Mouse (Mus musculus) limb, embryonic 12.5 days (tissue): ENCODE results near the gene Stard13. TPM values are rescaled to one million over a fixed set of nuclear protein-coding genes. Genes with fewer than 3 reads are reported as not detected.

Experiments
- ATAC-seq: fragments of 200-750 bp; cut with Nextera tagmentation; 2 replicates; pipeline ENCODE4 v1.8.0; 2017; ENCODE audit warnings: low read depth, moderate TSS enrichment; ENCODE audit not compliant: insufficient number of reproducible peaks, insufficient read depth, low FRiP score, low TSS enrichment
- H3K27ac ChIP-seq: fragments of 300-500 bp; sonication (generic); 2 replicates; pipeline ENCODE4 v1.5.1; 2016; ENCODE audit warnings: mild to moderate bottlenecking, moderate library complexity
- H3K27me3 ChIP-seq: fragments of 300-500 bp; sonication (generic); 2 replicates; pipeline ENCODE4 v1.6.1; 2016; ENCODE audit warnings: mild to moderate bottlenecking, moderate library complexity
- H3K36me3 ChIP-seq: fragments of 300-500 bp; sonication (generic); 2 replicates; pipeline ENCODE4 v1.6.1; 2016; ENCODE audit warnings: mild to moderate bottlenecking, moderate library complexity
- H3K4me1 ChIP-seq: fragments of 300-500 bp; sonication (generic); replicated peaks from 2 replicates; pipeline ENCODE4 v1.6.1; 2016
- H3K4me2 ChIP-seq: fragments of 300-500 bp; sonication (generic); 2 replicates; pipeline ENCODE4 v1.6.1; 2016; ENCODE audit warnings: mild to moderate bottlenecking, moderate library complexity
- H3K4me3 ChIP-seq: fragments of 300-500 bp; sonication (generic); replicated peaks from 2 replicates; pipeline ENCODE4 v1.5.1; 2016; ENCODE audit warnings: mild to moderate bottlenecking
- H3K9ac ChIP-seq: fragments of 300-500 bp; sonication (generic); replicated peaks from 2 replicates; pipeline ENCODE4 v1.6.1; 2016; ENCODE audit warnings: mild to moderate bottlenecking, moderate library complexity
- H3K9me3 ChIP-seq: fragments of 300-500 bp; sonication (generic); 2 replicates; pipeline ENCODE4 v1.6.1; 2016; ENCODE audit warnings: mild to moderate bottlenecking, moderate library complexity
- WGBS: fragments of 180-500 bp; shearing (Covaris S2); methylation state at CpG from one replicate; pipeline ENCODE4 v1.1.7; 2016; 5-methylcytosine and 5-hydroxymethylcytosine counted together
- polyA plus RNA-seq: library from polyadenylated mRNA; unstranded; fragments of >200 nt; fragmentation: Nextera tagmentation; extraction: Ambion mirVana; gene quantifications from 2 replicates; pipeline ENCODE4 v1.2.1, GENCODE M21; 2016

Gene Stard13
- polyA plus RNA-seq, 1 experiment from 2014 or later = 7.9 TPM

DNA sequence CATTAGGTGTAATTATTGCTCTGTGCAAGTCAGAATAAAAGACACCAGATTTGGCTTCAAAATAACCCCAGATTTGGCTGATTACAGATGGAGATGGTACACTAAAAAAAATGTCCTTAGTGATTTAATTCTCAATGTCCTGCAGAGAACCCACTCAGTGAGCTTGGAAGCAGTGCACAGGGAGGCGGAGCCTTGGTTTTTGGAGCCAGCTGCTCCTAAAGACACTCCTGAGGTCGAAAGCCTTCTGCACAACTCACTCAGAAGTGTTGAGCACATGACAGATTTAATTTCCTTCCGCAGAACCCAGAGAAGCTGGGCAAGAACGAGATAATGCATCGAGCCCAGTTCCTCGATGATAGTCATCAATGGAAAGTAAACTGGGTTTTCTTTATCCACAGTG, 162.2 kb downstream of the Stard13 start:
- Histone ChIP-seq H3K27ac (peak overlapping the region; percentile 64), H3K9me3 (no peaks in the 10 kb centered on the region), H3K4me3 (no peak overlapping the region), H3K36me3 (no peaks in the 10 kb centered on the region), H3K27me3 (no peaks in the 10 kb centered on the region), H3K4me2 (no peak overlapping the region), H3K4me1 (peaks cover 35% of the 10 kb centered on the region), H3K9ac (no peak overlapping the region)
- ATAC-seq = no peak
- WGBS = 48% methylated on average over 6 of the region's 6 CpGs

DNA sequence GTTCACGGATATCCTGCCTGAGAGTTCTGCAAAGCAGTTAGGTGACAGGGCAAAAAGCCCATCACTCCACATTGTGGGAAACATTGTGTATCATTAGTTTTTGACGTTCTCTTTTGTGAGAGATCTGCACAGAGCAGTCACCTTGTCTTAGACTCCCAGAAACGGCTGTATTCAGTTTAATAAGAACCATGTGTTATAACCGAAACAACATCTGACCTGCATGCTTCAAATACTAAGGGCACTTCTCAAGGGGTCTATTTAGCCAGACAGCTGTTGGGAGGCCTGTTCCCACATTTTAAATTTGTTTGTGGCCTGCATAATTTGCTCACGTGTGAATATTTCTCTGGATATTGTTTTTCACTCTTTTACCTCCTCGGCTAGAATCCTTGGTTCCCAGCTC, 162.7 kb downstream of the Stard13 start:
- Histone ChIP-seq H3K9ac (no peak overlapping the region), H3K4me2 (no peak overlapping the region), H3K4me3 (no peak overlapping the region), H3K27me3 (no peaks in the 10 kb centered on the region), H3K9me3 (no peaks in the 10 kb centered on the region), H3K4me1 (peaks cover 35% of the 10 kb centered on the region), H3K36me3 (no peaks in the 10 kb centered on the region), H3K27ac (peak overlapping the region; percentile 64)
- peak; percentile 87 for ATAC-seq
- 16% methylated on average over 6 of the region's 6 CpGs for WGBS

DNA sequence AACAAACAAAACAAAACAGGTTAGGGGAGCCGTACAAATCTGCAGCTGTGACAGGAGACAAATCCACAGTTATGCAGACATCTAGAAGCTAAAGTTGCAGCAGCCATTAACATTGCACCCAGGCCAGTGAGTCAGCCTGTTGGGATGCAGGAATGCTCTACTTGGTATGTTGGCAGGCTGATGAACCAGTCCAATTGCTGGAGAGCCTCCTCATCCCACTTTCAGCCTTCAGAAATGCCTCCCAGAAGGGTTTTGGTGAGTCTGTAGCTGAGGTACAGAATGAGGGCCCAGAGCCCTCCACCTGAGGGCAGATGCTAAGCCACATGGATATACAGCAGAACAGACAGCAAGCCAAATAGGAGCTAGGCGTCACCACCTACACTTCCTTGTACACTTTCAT, 164.1 kb downstream of the Stard13 start:
- Histone ChIP-seq H3K4me3 (no peak overlapping the region), H3K9me3 (no peaks in the 10 kb centered on the region), H3K4me1 (peaks cover 37% of the 10 kb centered on the region), H3K27ac (peak overlapping the region; percentile 64; the same call in 1 of the 2 replicates), H3K4me2 (no peak overlapping the region), H3K27me3 (no peaks in the 10 kb centered on the region), H3K36me3 (no peaks in the 10 kb centered on the region), H3K9ac (no peak overlapping the region)
- ATAC-seq = no peak
- WGBS = 83% methylated on average over 2 of the region's 2 CpGs

DNA sequence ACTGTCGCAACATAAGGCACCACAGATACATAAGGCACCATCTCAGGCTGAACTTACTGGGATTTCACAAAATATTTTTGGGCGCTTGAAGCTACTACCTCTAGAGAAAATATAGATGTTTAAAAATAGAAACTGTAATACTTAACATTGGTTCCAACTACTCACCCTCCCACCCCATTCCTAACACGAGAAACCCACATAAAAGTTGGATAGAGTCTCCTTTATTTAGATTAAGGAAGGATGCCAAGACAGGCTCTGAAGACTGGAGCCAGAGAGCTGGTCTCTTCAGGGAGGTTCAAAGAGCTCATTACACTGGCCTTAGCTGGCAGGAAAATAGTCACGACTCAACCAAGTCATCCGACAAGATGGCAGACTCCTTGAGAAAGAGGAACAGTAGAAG, 167.6 kb downstream of the Stard13 start:
- peaks cover 23% of the 10 kb centered on the region for H3K36me3 ChIP-seq
- H3K27ac ChIP-seq = 0 out of 2 replicates have a peak overlapping the region, but pooled peaks have one; percentile 4
- no peak for ATAC-seq
- H3K27me3 ChIP-seq = no peaks in the 10 kb centered on the region
- H3K4me3 ChIP-seq = no peak overlapping the region
- peaks cover 8% of the 10 kb centered on the region for H3K9me3 ChIP-seq
- H3K9ac ChIP-seq = no peak overlapping the region
- peaks cover 18% of the 10 kb centered on the region for H3K4me1 ChIP-seq
- 86% methylated on average over 5 of the region's 5 CpGs for WGBS
- no peak overlapping the region for H3K4me2 ChIP-seq

DNA sequence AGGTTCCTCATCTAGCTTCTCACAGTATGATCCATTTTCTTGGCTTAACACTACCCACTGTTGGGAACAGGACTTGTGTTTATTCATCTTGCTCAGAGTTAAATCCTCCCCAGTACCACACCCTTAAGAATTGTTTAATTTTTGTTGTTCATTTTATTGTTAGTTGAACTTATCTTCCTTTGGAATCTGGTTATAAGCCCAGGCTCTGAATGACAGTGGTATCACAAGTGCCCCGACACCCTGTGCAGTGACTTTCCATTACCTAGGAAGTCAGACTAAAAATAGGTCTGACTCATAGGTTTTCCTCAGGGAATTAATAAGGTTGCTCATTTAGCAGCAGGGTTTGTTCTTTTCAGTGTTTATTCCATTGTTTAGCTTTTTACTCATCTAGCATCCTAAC, 168.4 kb downstream of the Stard13 start:
- peaks cover 23% of the 10 kb centered on the region for H3K36me3 ChIP-seq
- H3K27ac ChIP-seq = no peak overlapping the region
- peaks cover 8% of the 10 kb centered on the region for H3K9me3 ChIP-seq
- no peak overlapping the region for H3K4me2 ChIP-seq
- no peak overlapping the region for H3K4me3 ChIP-seq
- no peaks in the 10 kb centered on the region for H3K27me3 ChIP-seq
- peaks cover 17% of the 10 kb centered on the region for H3K4me1 ChIP-seq
- WGBS = 88% methylated on average over 1 of the region's 1 CpGs
- H3K9ac ChIP-seq = no peak overlapping the region
- no peak for ATAC-seq

DNA sequence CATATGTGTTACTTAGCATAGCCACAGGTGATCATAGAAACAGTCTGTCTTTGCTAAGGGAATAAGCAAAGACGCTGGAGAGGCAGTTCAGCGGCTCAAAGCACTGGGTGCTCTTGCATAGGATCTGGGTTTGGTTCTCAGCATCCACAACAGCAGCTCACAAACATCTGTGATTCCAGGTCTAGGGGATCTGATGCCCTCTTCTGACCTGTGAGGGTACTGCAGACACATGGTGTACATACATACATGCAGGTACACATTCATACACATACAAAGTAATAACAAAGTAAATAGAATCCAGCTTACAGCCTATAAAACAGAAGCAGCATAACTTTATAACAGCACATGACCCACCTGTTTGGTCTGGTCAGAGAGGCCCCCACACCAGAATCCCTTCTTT, 171.7 kb downstream of the Stard13 start:
- no peak overlapping the region for H3K4me3 ChIP-seq
- ATAC-seq = no peak
- H3K27ac ChIP-seq = no peak overlapping the region
- no peaks in the 10 kb centered on the region for H3K27me3 ChIP-seq
- no peak overlapping the region for H3K9ac ChIP-seq
- peaks cover 30% of the 10 kb centered on the region for H3K36me3 ChIP-seq
- H3K4me2 ChIP-seq = no peak overlapping the region
- peaks cover 19% of the 10 kb centered on the region for H3K4me1 ChIP-seq
- 97% methylated on average over 2 of the region's 2 CpGs for WGBS
- peaks cover 8% of the 10 kb centered on the region for H3K9me3 ChIP-seq

DNA sequence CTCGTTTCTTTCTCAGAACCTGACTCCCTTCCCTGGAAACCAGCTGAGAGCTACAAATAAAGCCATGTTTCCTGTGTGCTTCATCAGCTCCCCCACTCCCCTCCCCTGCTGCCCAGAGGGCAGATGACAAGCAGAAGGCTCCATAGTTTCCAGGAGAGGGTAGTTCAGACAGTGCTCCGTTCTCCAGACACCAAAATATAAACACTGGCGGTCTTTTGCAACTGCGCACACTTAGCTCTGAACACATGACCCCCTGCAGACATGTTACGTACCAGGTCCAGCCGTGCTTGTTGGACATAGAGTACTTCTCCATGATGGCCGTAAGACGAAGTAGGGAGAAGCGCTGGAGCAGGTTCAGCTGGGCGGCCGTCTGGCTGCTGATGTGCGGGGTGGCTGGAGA, 173.2 kb downstream of the Stard13 start:
- H3K4me1 ChIP-seq = peaks cover 30% of the 10 kb centered on the region
- peak overlapping the region; percentile 18; the same call in 1 of the 2 replicates for H3K9ac ChIP-seq
- H3K4me3 ChIP-seq = no peak overlapping the region
- peaks cover 8% of the 10 kb centered on the region for H3K9me3 ChIP-seq
- no peak for ATAC-seq
- no peaks in the 10 kb centered on the region for H3K27me3 ChIP-seq
- H3K36me3 ChIP-seq = peaks cover 30% of the 10 kb centered on the region
- peak overlapping the region; percentile 56 for H3K27ac ChIP-seq
- 41% methylated on average over 12 of the region's 12 CpGs for WGBS
- no peak overlapping the region for H3K4me2 ChIP-seq

DNA sequence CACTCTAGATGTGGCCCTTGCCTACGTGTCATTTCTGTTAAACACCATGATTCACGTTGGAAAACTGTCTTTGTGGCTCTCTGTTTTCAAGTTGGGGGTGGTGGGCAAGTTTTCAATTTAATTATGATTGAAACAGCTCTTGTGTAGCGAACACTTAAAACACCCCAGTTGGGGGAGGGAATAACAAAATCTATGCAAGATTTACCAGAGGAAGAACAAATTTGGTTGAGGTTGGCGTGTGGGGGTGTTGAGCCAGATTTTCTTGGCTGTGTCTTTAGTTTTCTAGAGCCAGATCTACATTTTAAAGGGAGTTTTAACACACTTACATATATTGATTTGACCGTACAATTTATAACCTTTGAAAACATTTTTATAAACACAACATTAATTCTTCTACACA, 173.9 kb downstream of the Stard13 start:
- Histone ChIP-seq H3K9ac (no peak overlapping the region), H3K4me2 (no peak overlapping the region), H3K27ac (no peak overlapping the region), H3K4me3 (no peak overlapping the region), H3K9me3 (peaks cover 8% of the 10 kb centered on the region), H3K36me3 (peaks cover 30% of the 10 kb centered on the region), H3K4me1 (peaks cover 33% of the 10 kb centered on the region), H3K27me3 (no peaks in the 10 kb centered on the region)
- WGBS = 77% methylated on average over 5 of the region's 5 CpGs
- no peak for ATAC-seq

DNA sequence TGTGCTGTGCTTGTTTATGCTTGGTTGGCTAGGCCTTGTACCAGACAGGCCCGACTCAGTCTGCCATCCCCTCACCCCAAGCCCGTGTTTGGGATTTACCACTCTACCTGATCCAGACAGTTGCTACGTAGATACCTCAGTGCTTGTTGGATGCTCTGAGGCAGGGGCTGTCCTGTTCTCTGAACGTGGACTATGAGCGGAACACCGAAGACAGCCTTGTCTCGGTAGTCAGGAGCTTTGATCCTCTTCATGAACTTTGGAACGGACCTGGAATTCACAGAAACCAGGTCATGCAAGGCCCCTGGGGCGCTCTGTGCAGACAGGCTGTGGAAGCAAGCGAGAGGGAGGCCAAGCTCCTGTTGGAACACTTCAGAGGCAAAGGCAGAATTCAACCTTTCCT, 174.3 kb downstream of the Stard13 start:
- Histone ChIP-seq H3K4me3 (no peak overlapping the region), H3K36me3 (peaks cover 30% of the 10 kb centered on the region), H3K9me3 (peaks cover 8% of the 10 kb centered on the region), H3K4me2 (no peak overlapping the region), H3K9ac (no peak overlapping the region), H3K4me1 (peaks cover 33% of the 10 kb centered on the region), H3K27ac (no peak overlapping the region), H3K27me3 (no peaks in the 10 kb centered on the region)
- WGBS = 84% methylated on average over 10 of the region's 10 CpGs
- no peak for ATAC-seq

DNA sequence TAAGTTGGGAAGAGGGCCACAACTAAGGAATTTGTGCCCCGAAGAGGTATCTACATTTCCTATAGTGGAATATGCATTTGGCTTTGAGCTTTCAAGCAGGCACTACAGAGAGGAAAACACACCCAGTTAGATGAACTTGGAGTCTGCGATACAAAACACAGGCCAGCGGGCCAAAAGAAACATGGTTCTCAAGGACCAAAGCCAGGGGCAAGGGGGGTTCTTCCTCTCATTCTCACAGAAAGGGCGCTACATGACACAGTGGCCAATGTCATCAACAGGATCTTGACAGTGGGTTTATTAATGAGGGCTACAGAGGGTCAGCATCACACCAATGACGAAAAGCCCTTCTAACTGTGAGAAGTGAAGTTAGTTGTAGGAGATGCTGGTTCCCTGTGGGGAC, 175.9 kb downstream of the Stard13 start:
- Histone ChIP-seq H3K4me1 (peaks cover 38% of the 10 kb centered on the region), H3K27ac (no peak overlapping the region), H3K36me3 (peaks cover 22% of the 10 kb centered on the region), H3K27me3 (no peaks in the 10 kb centered on the region), H3K4me2 (no peak overlapping the region), H3K9me3 (peaks cover 8% of the 10 kb centered on the region), H3K9ac (no peak overlapping the region), H3K4me3 (no peak overlapping the region)
- ATAC-seq = no peak
- 92% methylated on average over 5 of the region's 5 CpGs for WGBS

DNA sequence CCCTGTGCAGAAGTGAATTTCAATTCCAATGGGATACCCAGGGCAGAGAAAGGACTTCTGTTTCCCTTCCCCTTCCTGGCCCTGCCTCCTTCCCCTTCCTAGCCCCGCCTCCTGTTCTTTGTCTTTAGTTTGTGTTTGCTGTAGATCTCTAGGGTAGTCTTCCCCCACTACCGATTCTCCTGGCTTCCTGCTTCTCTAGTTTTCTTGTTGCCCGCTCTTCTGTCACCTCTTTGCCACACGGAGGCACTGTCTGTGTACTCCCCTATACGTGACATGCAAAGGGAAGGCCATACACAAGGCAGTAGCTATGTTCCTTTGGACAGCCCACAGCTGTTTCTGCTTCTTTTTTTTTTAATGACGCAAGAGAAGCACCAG, 176.7 kb downstream of the Stard13 start:
- Histone ChIP-seq H3K4me3 (no peak overlapping the region), H3K27ac (peak overlapping the region; percentile 62; the same call in 1 of the 2 replicates), H3K4me1 (peaks cover 38% of the 10 kb centered on the region), H3K27me3 (no peaks in the 10 kb centered on the region), H3K9me3 (peaks cover 7% of the 10 kb centered on the region), H3K36me3 (peaks cover 21% of the 10 kb centered on the region), H3K4me2 (no peak overlapping the region), H3K9ac (no peak overlapping the region)
- 73% methylated on average over 6 of the region's 6 CpGs for WGBS
- ATAC-seq = no peak

DNA sequence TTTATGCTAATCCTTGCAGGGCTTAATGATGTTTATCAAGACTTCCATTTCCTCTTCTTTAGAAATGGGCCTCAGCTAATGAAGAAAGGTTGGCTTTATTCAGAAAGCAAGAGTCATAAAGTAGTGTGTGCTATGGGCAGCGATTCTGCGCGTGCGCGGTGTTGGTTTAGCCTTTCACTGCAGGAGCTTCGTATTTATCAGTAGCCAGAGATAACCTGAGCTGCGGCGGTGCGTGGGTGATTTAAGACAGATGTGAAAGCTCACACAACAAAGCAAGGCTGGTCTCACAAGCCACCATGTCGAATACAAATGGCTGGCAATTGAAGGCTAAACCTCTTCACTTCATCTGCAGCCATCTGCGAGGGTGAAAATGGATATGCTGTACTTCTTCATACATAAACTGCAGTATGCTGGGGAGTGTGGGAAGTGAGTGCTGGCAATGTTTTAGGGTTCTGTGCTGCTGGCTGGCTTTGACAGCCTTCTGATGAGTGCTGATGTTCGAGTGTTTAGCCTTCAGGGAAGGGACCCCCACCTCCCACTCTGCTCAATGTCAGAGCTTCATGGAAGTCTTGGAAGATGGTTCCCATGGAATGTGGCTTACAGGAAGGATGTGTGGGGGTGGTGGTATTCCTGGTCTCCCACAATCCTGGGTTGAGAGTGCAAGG, 177.2 kb downstream of the Stard13 start:
- no peak for ATAC-seq
- Histone ChIP-seq H3K36me3 (peaks cover 17% of the 10 kb centered on the region), H3K4me1 (peaks cover 38% of the 10 kb centered on the region), H3K27ac (peak overlapping the region; percentile 62), H3K27me3 (no peaks in the 10 kb centered on the region), H3K4me3 (no peak overlapping the region), H3K9me3 (peaks cover 5% of the 10 kb centered on the region; the same call in 1 of the 2 replicates), H3K4me2 (no peak overlapping the region; the same call in 1 of the 2 replicates), H3K9ac (no peak overlapping the region)
- 44% methylated on average over 12 of the region's 12 CpGs for WGBS
